Mouse (Mus musculus) leukemia stem cell, adult 10-12 weeks (primary cell): ENCODE measurements around the gene Sptbn4. TPM values are rescaled to one million over a fixed set of nuclear protein-coding genes. Genes with fewer than 3 reads are reported as not detected.

Experiments used
- polyA plus RNA-seq: library from polyadenylated mRNA; stranded (reverse); fragments of >175 nt; gene quantifications from 2 replicates; pipeline ENCODE4 v1.2.3, GENCODE M21; 2012; ENCODE audit warnings: low replicate concordance

Gene Sptbn4
- polyA plus RNA-seq: 0.24 and 0.45 TPM in 2 replicates

GRCm38 (mm10) chr7:27447419-27448286, at the start of gene Sptbn4, which contains the start of gene Blvrb:
Sptbn4 (minus strand) TSS chr7:27447686.
Blvrb (plus strand) TSS chr7:27447978.

GRCm38 (mm10) chr7:27486770-27487697, 39.5 kb upstream of the Sptbn4 start, which contains the start of gene Sertad1:
Sertad1 (plus strand) TSS chr7:27486910.

GRCm38 (mm10) chr7:27473156-27473834, 25.8 kb upstream of the Sptbn4 start, which contains the start of gene Sertad3:
Sertad3 (plus strand) TSS chr7:27473768.

GRCm38 (mm10) chr7:27356861-27357594, 90.5 kb downstream of the Sptbn4 start, which contains the start of gene Gm20479:
Gm20479 (minus strand) TSS chr7:27357419.

GRCm38 (mm10) chr7:27355745-27356240, 91.7 kb downstream of the Sptbn4 start, which contains the start of gene Shkbp1:
Shkbp1 (minus strand) TSS chr7:27356019.

GRCm38 (mm10) chr7:27337175-27337853, 110.2 kb downstream of the Sptbn4 start, which contains the start of gene Ltbp4:
Ltbp4 (minus strand) TSS chr7:27337692.

Other genes starting within 250 kb of the Sptbn4 start
- 3.4 and 6.0 TPM in 2 replicates for gene Itpkc, start 219.0 kb downstream of the Sptbn4 start, polyA plus RNA-seq
- 30.3 and 47.8 TPM in 2 replicates for gene Coq8b, start 214.7 kb downstream of the Sptbn4 start, polyA plus RNA-seq
- 4.0 and 4.9 TPM in 2 replicates for gene Numbl, start 189.3 kb downstream of the Sptbn4 start, polyA plus RNA-seq
- gene Ltbp4, start 110.0 kb downstream of the Sptbn4 start, polyA plus RNA-seq: 2.1 and 4.3 TPM in 2 replicates
- gene Shkbp1, start 91.7 kb downstream of the Sptbn4 start, polyA plus RNA-seq: 394 and 419 TPM in 2 replicates
- gene Gm20479, start 90.3 kb downstream of the Sptbn4 start, polyA plus RNA-seq: not detected in 2 replicates
- gene Blvrb, start 292 bp upstream of the Sptbn4 start, polyA plus RNA-seq: 834 and 943 TPM in 2 replicates
- gene Sertad3, start 26.1 kb upstream of the Sptbn4 start, polyA plus RNA-seq: 20.2 and 49.9 TPM in 2 replicates
- 85.4 and 91.2 TPM in 2 replicates for gene Sertad1, start 39.2 kb upstream of the Sptbn4 start, polyA plus RNA-seq
- gene Prx, start 51.6 kb upstream of the Sptbn4 start, polyA plus RNA-seq: 2.9 and 3.2 TPM in 2 replicates
- 1.9 and 5.5 TPM in 2 replicates for gene Hipk4, start 75.6 kb upstream of the Sptbn4 start, polyA plus RNA-seq
- 83.5 and 116 TPM in 2 replicates for gene Pld3, start 105.5 kb upstream of the Sptbn4 start, polyA plus RNA-seq
- gene 2310022A10Rik, start 105.5 kb upstream of the Sptbn4 start, polyA plus RNA-seq: 44.0 and 93.8 TPM in 2 replicates
- gene Akt2, start 143.9 kb upstream of the Sptbn4 start, polyA plus RNA-seq: 47.9 and 84.4 TPM in 2 replicates
- gene Ttc9b, start 206.2 kb upstream of the Sptbn4 start, polyA plus RNA-seq: not detected in 2 replicates
- 29.5 and 45.0 TPM in 2 replicates for gene Map3k10, start 226.9 kb upstream of the Sptbn4 start, polyA plus RNA-seq
- gene Zfp607b, start 241.7 kb upstream of the Sptbn4 start, polyA plus RNA-seq: not detected in 2 replicates